Mouse (Mus musculus): ENCODE measurements around the gene Dnah11. TPM values are rescaled to one million over a fixed set of nuclear protein-coding genes. Genes with fewer than 3 reads are reported as not detected.

The Dnah11 gene
- polyA plus RNA-seq, 1 experiment: not detected

DNA sequence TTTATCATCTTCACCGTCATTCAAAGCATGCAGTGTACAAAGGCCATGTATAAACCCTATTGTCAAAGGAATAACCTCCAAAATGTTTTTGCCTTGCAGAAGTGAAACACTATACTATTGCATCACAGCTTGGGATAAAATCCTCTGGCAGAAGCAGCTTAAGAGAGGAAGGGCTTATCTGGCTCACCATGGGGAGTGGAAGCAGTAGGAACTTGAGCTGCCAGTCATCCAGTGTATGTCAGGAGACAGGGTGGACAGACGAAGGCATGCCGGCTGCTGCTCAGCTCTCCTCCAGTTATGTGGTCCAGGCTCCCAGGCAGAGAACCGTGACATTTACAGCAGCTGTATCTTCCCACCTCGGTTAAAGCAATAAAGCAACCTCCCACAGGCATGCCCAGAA, 366.7 kb downstream of the Dnah11 start:
- Histone ChIP-seq H3K27ac (ENCODE audit: insufficient read depth, low read depth, low read length) (peak overlapping the region; percentile 48; the same call in 1 of the 2 replicates), H3K4me3 (ENCODE audit: insufficient read depth, low read length) (no peak overlapping the region)
- TF ChIP-seq CTCF (IDR thresholded peaks at IDR 0.05; ENCODE audit: low read depth, low read length) (no peak), POLR2A (IDR thresholded peaks at IDR 0.05; ENCODE audit: borderline replicate concordance, low read depth, low read length) (no peak)

DNA sequence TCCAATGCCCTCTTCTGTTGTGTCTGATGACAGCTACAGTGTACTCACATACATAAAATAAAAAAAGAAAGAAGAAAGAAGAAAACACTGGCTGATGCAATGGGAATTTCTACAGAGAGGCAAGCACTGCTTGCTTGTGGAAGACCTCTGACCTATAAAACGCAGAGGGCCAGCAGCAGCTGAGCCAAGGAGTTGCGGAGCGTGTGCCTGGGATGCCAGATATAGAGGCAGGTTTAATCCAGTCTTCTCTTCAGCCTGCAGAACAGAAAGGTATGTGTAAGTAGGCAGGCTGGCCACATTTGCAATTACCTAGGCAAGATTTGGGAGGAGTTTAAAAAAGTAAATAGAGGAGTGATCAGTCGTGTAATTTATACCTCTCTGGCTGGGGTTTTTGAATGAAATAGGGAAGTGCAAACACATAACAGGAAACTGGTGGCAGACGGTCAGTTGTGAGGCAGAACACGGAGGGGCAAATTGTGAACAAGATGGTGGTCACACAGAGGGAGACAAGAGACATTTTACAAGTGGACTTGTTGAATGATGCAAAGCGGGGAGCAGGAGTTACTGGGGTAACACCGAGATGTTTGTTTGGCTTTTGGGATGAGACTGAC, 367.4 kb downstream of the Dnah11 start:
- Histone ChIP-seq H3K4me3 (ENCODE audit: insufficient read depth, low read length) (no peak overlapping the region), H3K4me1 (ENCODE audit: control insufficient read depth, insufficient read depth, low read length) (peaks cover 28% of the 10 kb centered on the region), H3K27ac (ENCODE audit: insufficient read depth, low read depth, low read length) (peak overlapping the region; percentile 38)
- no peak for TF ChIP-seq POLR2A (IDR thresholded peaks at IDR 0.05; ENCODE audit: borderline replicate concordance, low read depth, low read length)
- no peak for TF ChIP-seq CTCF (IDR thresholded peaks at IDR 0.05; ENCODE audit: low read depth, low read length)

More for the DNA sequence above, 366.7 kb downstream of the Dnah11 start:
- H3K4me1 ChIP-seq (ENCODE audit: control insufficient read depth, insufficient read depth, low read length): peaks cover 33% of the 10 kb centered on the region

- TF ChIP-seq POLR2A (IDR thresholded peaks at IDR 0.05; ENCODE audit: borderline replicate concordance, low read depth, low read length): no peak
- no peak for TF ChIP-seq CTCF (IDR thresholded peaks at IDR 0.05; ENCODE audit: low read depth, low read length)
- Histone ChIP-seq H3K27ac (ENCODE audit: insufficient read depth, low read depth, low read length) (no peak overlapping the region), H3K4me3 (ENCODE audit: insufficient read depth, low read length) (no peak overlapping the region), H3K4me1 (ENCODE audit: control insufficient read depth, insufficient read depth, low read length) (peaks cover 27% of the 10 kb centered on the region)
Measured at GRCm38 (mm10) chr12:117828350-117828749, 370.5 kb downstream of the Dnah11 start.

Other genes starting within 250 kb of the Dnah11 start
- 4.8 and 6.7 TPM in 2 replicates for gene Sp4, start 102.4 kb upstream of the Dnah11 start, polyA plus RNA-seq (2012; ENCODE audit: insufficient read depth, insufficient read length, missing spikeins)

Measured in bone marrow macrophage, adult 2 months (primary cell).